Mouse (Mus musculus) B cell, adult 62 days (primary cell): ENCODE data around the gene Etd. TPM values are rescaled to one million over a fixed set of nuclear protein-coding genes. Genes with fewer than 3 reads are reported as not detected.

ENCODE experiments used
- total RNA-seq: library from RNA; stranded (reverse); gene quantifications from 4 replicates; pipeline ENCODE4 v1.2.4, GENCODE M21; 2023

The Etd gene
- total RNA-seq = not detected in 4 replicates

DNA sequence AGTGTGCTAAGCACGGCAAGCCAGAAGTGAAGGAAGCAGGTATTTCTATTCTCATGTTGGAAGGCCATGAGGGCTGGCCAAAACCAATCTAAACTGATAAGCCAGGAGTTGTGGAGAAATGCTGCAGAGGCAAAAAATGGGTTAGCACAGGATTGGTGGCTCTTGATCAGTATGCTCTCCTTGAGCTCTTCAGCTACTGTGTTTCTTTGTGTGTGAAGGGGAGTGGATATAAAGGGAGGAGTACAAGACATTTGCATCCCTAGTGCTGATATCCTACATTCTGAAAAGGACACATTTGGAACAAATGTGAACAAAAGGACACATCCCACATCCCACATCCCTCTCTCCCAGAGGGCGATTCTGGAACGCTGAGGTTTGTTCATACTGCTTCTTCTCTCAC, at the start of gene Etd:
Gene Etd, plus strand, starts transcription at position 301 of the 400 bp plus-strand sequence.

Other genes starting within 250 kb of the Etd start
- not detected in 4 replicates for gene Plac1, start 194.8 kb upstream of the Etd start, total RNA-seq
- 10.7 to 12.4 TPM (median 10.9 TPM) in 4 replicates for gene Fam122b, start 165.1 kb upstream of the Etd start, total RNA-seq
- gene Fam122c, start 161.5 kb upstream of the Etd start, total RNA-seq = not detected in 4 replicates
- gene Mospd1, start 64.4 kb upstream of the Etd start, total RNA-seq = 9.0 to 10.0 TPM (median 9.8 TPM) in 4 replicates
- 3.7 to 6.0 TPM (median 5.2 TPM) in 3 of 4 replicates, not detected in the other for gene Rtl8c, start 173.1 kb downstream of the Etd start, total RNA-seq
- gene Gm14597, start 174.1 kb downstream of the Etd start, total RNA-seq = not detected in 4 replicates
- 8.8 to 11.0 TPM (median 9.3 TPM) in 4 replicates for gene Rtl8a, start 208.8 kb downstream of the Etd start, total RNA-seq
- gene Rtl8b, start 235.5 kb downstream of the Etd start, total RNA-seq = 6.5 to 12.6 TPM (median 9.5 TPM) in 4 replicates